Mouse (Mus musculus) heart, embryonic 12.5 days (tissue): ENCODE data around the gene Clec12b. TPM values are rescaled to one million over a fixed set of nuclear protein-coding genes. Genes with fewer than 3 reads are reported as not detected.
"Not testable (repeated sequence)": the region's sequence is repeated elsewhere in the genome, so short reads cannot be mapped to it uniquely, and the experiment has no call there.

ENCODE experiments used
- ATAC-seq: fragments of 200-750 bp; cut with Nextera tagmentation; 2 replicates; pipeline ENCODE4 v1.8.0; 2017; ENCODE audit warnings: moderate TSS enrichment, moderate library complexity; ENCODE audit not compliant: insufficient number of reproducible peaks, low FRiP score
- H3K27ac ChIP-seq: fragments of 300-500 bp; sonication (generic); 2 replicates; pipeline ENCODE4 v1.5.1; 2016; ENCODE audit warnings: mild to moderate bottlenecking, moderate library complexity; ENCODE audit not compliant: poor library complexity, severe bottlenecking
- H3K27me3 ChIP-seq: fragments of 300-500 bp; sonication (generic); replicated peaks from 2 replicates; pipeline ENCODE4 v1.6.1; 2016; ENCODE audit warnings: mild to moderate bottlenecking, moderate library complexity
- H3K36me3 ChIP-seq: fragments of 300-500 bp; sonication (generic); 2 replicates; pipeline ENCODE4 v1.6.1; 2016; ENCODE audit warnings: mild to moderate bottlenecking, moderate library complexity
- H3K4me1 ChIP-seq: fragments of 300-500 bp; sonication (generic); replicated peaks from 2 replicates; pipeline ENCODE4 v1.6.1; 2016; ENCODE audit warnings: mild to moderate bottlenecking
- H3K4me2 ChIP-seq: fragments of 300-500 bp; sonication (generic); 2 replicates; pipeline ENCODE4 v1.6.1; 2016; ENCODE audit warnings: mild to moderate bottlenecking, moderate library complexity
- H3K4me3 ChIP-seq: fragments of 300-500 bp; sonication (generic); 2 replicates; pipeline ENCODE4 v1.5.1; 2016; ENCODE audit warnings: mild to moderate bottlenecking
- H3K9ac ChIP-seq: fragments of 300-500 bp; sonication (generic); 2 replicates; pipeline ENCODE4 v1.6.1; 2016; ENCODE audit warnings: mild to moderate bottlenecking, moderate library complexity
- H3K9me3 ChIP-seq: fragments of 300-500 bp; sonication (generic); replicated peaks from 2 replicates; pipeline ENCODE4 v1.6.1; 2016; ENCODE audit warnings: mild to moderate bottlenecking, moderate library complexity
- WGBS: fragments of 180-500 bp; shearing (Covaris S2); methylation state at CpG from one replicate; pipeline ENCODE4 v1.1.7; 2016; 5-methylcytosine and 5-hydroxymethylcytosine counted together
- polyA plus RNA-seq: library from polyadenylated mRNA; unstranded; fragments of >200 nt; fragmentation: Nextera tagmentation; extraction: Ambion mirVana; gene quantifications from 2 replicates; pipeline ENCODE4 v1.2.1, GENCODE M21; 2016

The Clec12b gene
- polyA plus RNA-seq, 1 experiment from 2014 or later: 0.64 TPM

GRCm38 (mm10) chr6:129374937-129375471, 10.7 kb downstream of the Clec12b start:
- H3K9ac ChIP-seq: no peak overlapping the region
- WGBS: 66% methylated on average over 2 of the region's 2 CpGs
- H3K4me1 ChIP-seq: peaks cover 3% of the 10 kb centered on the region; the same call in 1 of the 2 replicates
- H3K36me3 ChIP-seq: no peaks in the 10 kb centered on the region
- H3K9me3 ChIP-seq: peaks cover 5% of the 10 kb centered on the region; the same call in 1 of the 2 replicates
- H3K4me2 ChIP-seq: no peak overlapping the region
- no peak overlapping the region for H3K4me3 ChIP-seq
- no peaks in the 10 kb centered on the region for H3K27me3 ChIP-seq
- no peak for ATAC-seq
- H3K27ac ChIP-seq: no peak overlapping the region

GRCm38 (mm10) chr6:129369374-129370132, 16.1 kb downstream of the Clec12b start:
- no peaks in the 10 kb centered on the region for H3K36me3 ChIP-seq
- no peak for ATAC-seq
- H3K4me2 ChIP-seq: no peak overlapping the region
- H3K9ac ChIP-seq: no peak overlapping the region
- H3K27me3 ChIP-seq: no peaks in the 10 kb centered on the region
- H3K4me3 ChIP-seq: no peak overlapping the region
- WGBS: 60% methylated on average over 7 of the region's 7 CpGs
- no peak overlapping the region for H3K27ac ChIP-seq
- peaks cover 6% of the 10 kb centered on the region; the same call in 1 of the 2 replicates for H3K4me1 ChIP-seq
- no peaks in the 10 kb centered on the region for H3K9me3 ChIP-seq

- no peak overlapping the region for H3K4me3 ChIP-seq
- no peaks in the 10 kb centered on the region for H3K36me3 ChIP-seq
- H3K27me3 ChIP-seq: no peaks in the 10 kb centered on the region
- WGBS: 24% methylated on average over 6 of the region's 6 CpGs
- H3K27ac ChIP-seq: no peak overlapping the region
- no peak for ATAC-seq
- H3K4me2 ChIP-seq: no peak overlapping the region
- no peak overlapping the region for H3K9ac ChIP-seq
- H3K4me1 ChIP-seq: 0 out of 2 replicates have a peak, but pooled peaks cover 3% of the 10 kb centered on the region
- H3K9me3 ChIP-seq: no peaks in the 10 kb centered on the region
Observed at GRCm38 (mm10) chr6:129365959-129366359, 19.7 kb downstream of the Clec12b start.

- no peak overlapping the region for H3K4me2 ChIP-seq
- H3K27me3 ChIP-seq: no peaks in the 10 kb centered on the region
- WGBS: 28% methylated on average over 1 of the region's 1 CpGs
- no peaks in the 10 kb centered on the region for H3K9me3 ChIP-seq
- H3K27ac ChIP-seq: no peak overlapping the region
- no peaks in the 10 kb centered on the region for H3K4me1 ChIP-seq
- no peak for ATAC-seq
- H3K4me3 ChIP-seq: no peak overlapping the region
- H3K9ac ChIP-seq: no peak overlapping the region
- no peaks in the 10 kb centered on the region for H3K36me3 ChIP-seq
Observed at GRCm38 (mm10) chr6:129363942-129364341, 21.7 kb downstream of the Clec12b start.

GRCm38 (mm10) chr6:129359515-129359914, 26.2 kb downstream of the Clec12b start:
- Histone ChIP-seq H3K36me3 (no peaks in the 10 kb centered on the region), H3K9me3 (no peaks in the 10 kb centered on the region), H3K4me2 (no peak overlapping the region), H3K4me1 (no peaks in the 10 kb centered on the region), H3K27ac (no peak overlapping the region), H3K27me3 (no peaks in the 10 kb centered on the region), H3K4me3 (no peak overlapping the region), H3K9ac (no peak overlapping the region)
- no peak for ATAC-seq
- 83% methylated on average over 2 of the region's 2 CpGs for WGBS

GRCm38 (mm10) chr6:129356430-129356829, 29.2 kb downstream of the Clec12b start:
- no peak overlapping the region for H3K4me2 ChIP-seq
- H3K27ac ChIP-seq: no peak overlapping the region
- no peaks in the 10 kb centered on the region for H3K27me3 ChIP-seq
- no peaks in the 10 kb centered on the region for H3K36me3 ChIP-seq
- H3K4me1 ChIP-seq: no peaks in the 10 kb centered on the region
- H3K9ac ChIP-seq: no peak overlapping the region
- H3K4me3 ChIP-seq: no peak overlapping the region
- no peaks in the 10 kb centered on the region for H3K9me3 ChIP-seq
- ATAC-seq: no peak

- Histone ChIP-seq H3K9me3 (no peaks in the 10 kb centered on the region), H3K4me1 (no peaks in the 10 kb centered on the region), H3K9ac (no peak overlapping the region), H3K27ac (no peak overlapping the region), H3K27me3 (no peaks in the 10 kb centered on the region), H3K36me3 (no peaks in the 10 kb centered on the region), H3K4me3 (no peak overlapping the region), H3K4me2 (no peak overlapping the region)
- 96% methylated on average over 2 of the region's 2 CpGs for whole genome bisulfite sequencing
- ATAC-seq: no peak
Observed at GRCm38 (mm10) chr6:129355774-129356173, 29.9 kb downstream of the Clec12b start.

- Histone ChIP-seq H3K27me3 (no peaks in the 10 kb centered on the region), H3K27ac (no peak overlapping the region), H3K9me3 (peaks cover 10% of the 10 kb centered on the region; the same call in 1 of the 2 replicates), H3K9ac (no peak overlapping the region), H3K4me1 (no peaks in the 10 kb centered on the region), H3K4me3 (no peak overlapping the region), H3K4me2 (no peak overlapping the region), H3K36me3 (no peaks in the 10 kb centered on the region)
- WGBS: 90% methylated on average over 3 of the region's 3 CpGs
- ATAC-seq: no peak
Observed at GRCm38 (mm10) chr6:129351091-129351490, 34.6 kb downstream of the Clec12b start.

- Histone ChIP-seq H3K4me2 (no peak overlapping the region), H3K4me3 (no peak overlapping the region), H3K27ac (no peak overlapping the region), H3K9ac (no peak overlapping the region), H3K9me3 (peaks cover 10% of the 10 kb centered on the region; the same call in 1 of the 2 replicates), H3K27me3 (no peaks in the 10 kb centered on the region), H3K36me3 (no peaks in the 10 kb centered on the region), H3K4me1 (no peaks in the 10 kb centered on the region)
- no peak for ATAC-seq
- 56% methylated on average over 4 of the region's 4 CpGs for WGBS
Observed at GRCm38 (mm10) chr6:129349524-129350352, 35.9 kb downstream of the Clec12b start.

GRCm38 (mm10) chr6:129344408-129344807, 41.3 kb downstream of the Clec12b start:
- H3K4me1 ChIP-seq: no peaks in the 10 kb centered on the region
- H3K27me3 ChIP-seq: no peaks in the 10 kb centered on the region
- no peaks in the 10 kb centered on the region for H3K36me3 ChIP-seq
- ATAC-seq: no peak
- no peak overlapping the region for H3K4me2 ChIP-seq
- no peak overlapping the region for H3K4me3 ChIP-seq
- 72% methylated on average over 3 of the region's 3 CpGs for WGBS
- peaks cover 10% of the 10 kb centered on the region; the same call in 1 of the 2 replicates for H3K9me3 ChIP-seq
- H3K27ac ChIP-seq: no peak overlapping the region
- no peak overlapping the region for H3K9ac ChIP-seq

- not testable (repeated sequence) for H3K27me3 ChIP-seq, ATAC-seq, H3K9me3 ChIP-seq, H3K4me1 ChIP-seq, H3K4me3 ChIP-seq, H3K36me3 ChIP-seq, H3K4me2 ChIP-seq, H3K27ac ChIP-seq, H3K9ac ChIP-seq
- WGBS: 69% methylated on average over 4 of the region's 4 CpGs
Observed at GRCm38 (mm10) chr6:129342391-129342790, 43.3 kb downstream of the Clec12b start, which contains the start of gene Clec12a. Gene Clec12a (plus strand): TSS chr6:129342691.
